Mouse (Mus musculus): ENCODE data around the gene Vmn1r123. TPM values are rescaled to one million over a fixed set of nuclear protein-coding genes. Genes with fewer than 3 reads are reported as not detected.

Vmn1r123 gene
- not detected for total RNA-seq (2023)

DNA sequence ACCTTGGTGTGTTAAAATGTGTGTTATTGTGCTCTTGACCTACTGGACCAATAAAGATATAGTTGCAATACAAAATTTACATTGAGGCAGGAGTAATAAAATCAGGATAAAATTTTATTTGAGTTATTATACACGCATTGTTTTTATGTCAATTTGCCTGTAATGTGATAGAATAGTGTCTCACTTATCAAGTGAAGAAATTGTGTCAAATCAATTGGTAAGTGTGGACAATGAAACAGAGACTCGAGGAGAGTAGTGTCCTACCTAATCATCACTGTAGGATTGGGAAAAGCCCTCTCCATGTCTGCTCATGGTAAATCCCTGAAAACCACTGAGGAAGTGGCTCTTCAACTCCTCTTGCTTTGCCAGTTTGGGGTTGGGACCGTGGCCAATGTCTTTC is at the start of gene Vmn1r123:
Gene Vmn1r123 (plus strand): TSS at position 301 of the 400 bp plus-strand sequence.

DNA sequence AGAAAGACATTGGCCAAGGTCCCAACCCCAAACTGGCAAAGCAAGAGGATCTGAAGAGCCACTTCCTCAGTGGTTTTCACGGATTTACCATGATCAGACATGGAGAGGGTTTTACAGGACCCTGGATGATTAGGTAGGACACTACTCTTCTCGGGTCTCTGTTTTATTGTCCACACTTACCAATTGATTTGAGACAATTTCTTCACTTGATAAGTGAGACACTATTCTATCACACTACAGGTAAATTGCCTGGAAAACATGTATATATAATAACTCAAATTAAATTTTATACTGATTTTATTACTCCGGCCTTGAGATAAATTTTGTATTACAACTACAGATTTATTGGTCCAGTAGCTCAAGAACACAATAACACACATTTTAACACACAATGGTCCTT is 28.0 kb upstream of the Vmn1r123 start, which contains the start of gene Vmn1r122:
Gene Vmn1r122 (minus strand): TSS at position 101 of the 400 bp plus-strand sequence.

DNA sequence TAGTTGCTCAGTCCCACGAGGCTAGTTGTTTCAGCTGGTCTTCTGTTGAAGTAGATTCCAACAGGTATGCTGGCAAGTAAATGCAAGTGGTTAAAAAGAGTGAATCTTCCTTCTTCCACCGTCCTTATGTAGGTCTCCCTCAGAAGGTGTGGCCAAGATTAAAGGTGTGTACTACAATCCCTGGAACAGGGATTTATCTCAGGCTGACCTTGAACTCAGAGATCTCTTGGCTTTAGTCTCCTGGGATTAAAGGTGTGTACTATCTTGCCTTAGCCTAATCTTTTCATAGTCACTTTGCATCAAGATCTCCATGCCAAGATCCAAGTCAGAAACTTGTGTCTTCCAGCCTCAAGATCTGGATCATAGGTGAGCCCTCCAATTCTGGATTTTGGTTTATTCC is 28.3 kb downstream of the Vmn1r123 start, which contains the start of gene Gm5157:
Gene Gm5157 (minus strand): TSS at position 101 of the 400 bp plus-strand sequence.

Other genes with a start within 250 kb of the Vmn1r123 start
- not detected for gene Vmn1r118, start 249.8 kb upstream of the Vmn1r123 start, total RNA-seq (2023)
- not detected for gene Vmn1r119, start 149.7 kb upstream of the Vmn1r123 start, total RNA-seq (2023)
- not detected for gene Vmn1r120, start 108.4 kb upstream of the Vmn1r123 start, total RNA-seq (2023)
- gene Vmn1r121, start 63.7 kb upstream of the Vmn1r123 start, total RNA-seq (2023) = not detected
- not detected for gene Vmn1r122, start 28.1 kb upstream of the Vmn1r123 start, total RNA-seq (2023)
- gene Gm5157, start 28.2 kb downstream of the Vmn1r123 start, total RNA-seq (2023) = not detected
- not detected for gene Vmn1r124, start 98.4 kb downstream of the Vmn1r123 start, total RNA-seq (2023)
- not detected for gene Vmn1r125, start 110.0 kb downstream of the Vmn1r123 start, total RNA-seq (2023)
- not detected for gene Vmn1r126, start 139.3 kb downstream of the Vmn1r123 start, total RNA-seq (2023)
- not detected for gene Vmn1r127, start 157.7 kb downstream of the Vmn1r123 start, total RNA-seq (2023)
- gene Vmn1r128, start 187.2 kb downstream of the Vmn1r123 start, total RNA-seq (2023) = not detected
- gene Vmn1r129, start 199.1 kb downstream of the Vmn1r123 start, total RNA-seq (2023) = not detected

Measured in neutrophil, adult 59 days (primary cell).